Mouse (Mus musculus): ENCODE measurements around the gene Olfr606. TPM values are rescaled to one million over a fixed set of nuclear protein-coding genes. Genes with fewer than 3 reads are reported as not detected.

Olfr606 gene
- not detected in 2 replicates for polyA plus RNA-seq (2015; fragmentation: Nextera tagmentation; extraction: Ambion mirVana)

DNA sequence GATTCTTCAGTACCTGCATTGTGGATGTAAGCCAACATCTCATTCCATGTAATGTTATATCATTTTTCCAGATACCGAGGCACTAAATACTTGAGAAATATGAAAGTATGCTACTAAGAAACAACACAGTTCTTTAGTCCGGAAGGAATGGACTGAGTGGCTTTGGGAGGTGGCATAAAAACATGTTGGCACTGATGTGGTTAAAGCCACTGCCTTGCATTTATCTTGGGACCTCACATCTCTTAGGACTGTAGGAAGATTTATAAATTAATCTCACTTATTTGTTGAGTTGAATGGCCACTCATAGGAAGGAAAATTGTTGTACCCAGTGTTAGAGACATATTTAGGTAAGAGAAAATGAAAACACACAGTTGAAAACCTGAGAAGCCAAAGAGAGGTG lies at the start of gene Olfr606:
Gene Olfr606, plus strand, starts transcription at position 301 of the 400 bp plus-strand sequence.

DNA sequence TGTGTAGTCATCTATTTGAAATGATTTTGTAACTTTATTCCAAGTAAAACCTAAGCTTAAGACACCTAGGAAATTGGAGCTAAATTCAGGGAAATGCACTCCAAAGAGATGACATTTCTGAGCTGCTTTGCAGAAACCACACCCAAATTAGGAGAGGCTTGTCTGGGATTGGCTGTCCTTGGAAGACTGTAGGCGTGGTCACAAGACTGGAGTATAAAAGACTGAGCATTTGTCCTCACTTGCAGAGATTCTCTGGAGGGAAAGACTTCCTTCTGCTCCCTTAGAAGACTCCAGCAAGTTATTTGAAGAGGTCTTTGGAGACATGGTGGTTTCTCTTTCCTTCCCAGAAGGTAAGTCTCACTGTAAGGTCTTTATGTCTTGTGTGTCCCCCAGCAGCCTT lies 34.1 kb upstream of the Olfr606 start, which contains the start of gene Usp17lc:
Gene Usp17lc, plus strand, starts transcription at position 301 of the 400 bp plus-strand sequence.

DNA sequence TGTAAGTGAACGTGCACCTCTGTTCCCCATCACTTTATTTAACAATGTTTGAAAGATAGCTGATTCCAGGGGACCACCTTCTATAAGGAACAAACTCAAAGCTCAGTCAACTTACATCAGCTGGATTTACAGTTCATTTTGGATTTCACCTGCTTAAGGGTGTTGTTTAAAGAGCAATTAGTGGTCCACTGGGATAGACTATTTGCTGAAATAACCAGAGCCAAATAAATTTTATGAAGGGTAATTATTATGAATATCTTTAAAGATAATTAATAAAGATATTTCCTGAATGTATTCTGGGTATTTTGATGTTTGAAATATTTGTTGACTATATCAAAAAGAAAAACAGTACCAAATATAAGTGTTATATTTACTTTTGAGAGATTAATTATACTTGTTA lies 3.5 kb upstream of the Olfr606 start, which contains the start of gene Olfr605:
Gene Olfr605, minus strand, starts transcription at position 101 of the 400 bp plus-strand sequence.

DNA sequence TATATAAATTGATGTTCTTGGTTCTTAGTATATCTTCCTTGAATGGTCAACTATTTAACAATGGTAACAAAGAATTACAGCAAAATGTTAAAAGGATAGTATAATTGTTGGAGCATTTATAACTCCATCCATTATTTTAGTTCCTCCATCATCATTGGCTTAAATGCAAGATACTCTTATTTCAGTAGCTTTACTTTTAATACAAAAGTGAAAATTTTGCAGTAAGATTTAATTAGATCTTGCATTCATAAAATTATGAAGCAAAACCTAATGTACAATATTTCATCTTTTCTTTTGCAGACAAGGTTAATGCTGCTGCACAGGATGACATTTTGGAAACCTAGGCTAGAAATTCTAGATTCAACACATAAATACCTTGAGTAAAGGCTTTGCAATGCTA lies 20.7 kb downstream of the Olfr606 start, which contains the start of gene Olfr608:
Gene Olfr608, plus strand, starts transcription at position 301 of the 400 bp plus-strand sequence.

DNA sequence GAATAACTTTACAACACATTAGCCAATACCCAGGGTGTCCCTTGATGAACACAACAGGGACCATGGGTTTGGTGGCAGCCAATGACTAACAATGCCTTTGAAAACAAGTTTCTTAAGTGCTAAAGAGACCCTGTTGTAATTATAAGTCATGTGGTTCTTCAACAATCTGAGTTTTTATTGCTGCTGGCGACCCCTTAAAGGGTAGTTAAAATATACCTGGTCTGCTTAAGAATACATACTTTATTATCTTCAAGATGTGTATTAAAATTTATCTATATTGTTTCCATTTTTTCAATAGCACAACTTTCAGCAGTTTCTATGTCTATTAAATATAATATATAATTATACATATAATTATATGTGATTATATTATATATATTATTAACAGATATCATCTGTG lies 49.1 kb downstream of the Olfr606 start, which contains the start of gene Olfr609:
Gene Olfr609, minus strand, starts transcription at position 101 of the 400 bp plus-strand sequence.

Small RNA genes within 50 kb of the gene (microRNA-seq; reads per million reads assigned to microRNA genes)
- not detected for gene Gm25774

Other genes starting within 250 kb of the Olfr606 start
- not detected in 2 replicates for gene Olfr593, start 237.2 kb upstream of the Olfr606 start, polyA plus RNA-seq (2015; fragmentation: Nextera tagmentation; extraction: Ambion mirVana)
- not detected in 2 replicates for gene Olfr594, start 232.1 kb upstream of the Olfr606 start, polyA plus RNA-seq (2015; fragmentation: Nextera tagmentation; extraction: Ambion mirVana)
- not detected in 2 replicates for gene Usp17ld, start 196.5 kb upstream of the Olfr606 start, polyA plus RNA-seq (2015; fragmentation: Nextera tagmentation; extraction: Ambion mirVana)
- gene Olfr596, start 143.4 kb upstream of the Olfr606 start, polyA plus RNA-seq (2015; fragmentation: Nextera tagmentation; extraction: Ambion mirVana): not detected in 2 replicates
- not detected in 2 replicates for gene Olfr597, start 132.7 kb upstream of the Olfr606 start, polyA plus RNA-seq (2015; fragmentation: Nextera tagmentation; extraction: Ambion mirVana)
- gene Olfr598, start 125.5 kb upstream of the Olfr606 start, polyA plus RNA-seq (2015; fragmentation: Nextera tagmentation; extraction: Ambion mirVana): not detected in 2 replicates
- not detected in 2 replicates for gene Olfr599, start 113.1 kb upstream of the Olfr606 start, polyA plus RNA-seq (2015; fragmentation: Nextera tagmentation; extraction: Ambion mirVana)
- gene Olfr600, start 99.4 kb upstream of the Olfr606 start, polyA plus RNA-seq (2015; fragmentation: Nextera tagmentation; extraction: Ambion mirVana): not detected in 2 replicates
- gene Olfr601, start 86.4 kb upstream of the Olfr606 start, polyA plus RNA-seq (2015; fragmentation: Nextera tagmentation; extraction: Ambion mirVana): not detected in 2 replicates
- not detected in 2 replicates for gene Olfr603, start 62.9 kb upstream of the Olfr606 start, polyA plus RNA-seq (2015; fragmentation: Nextera tagmentation; extraction: Ambion mirVana)
- gene Usp17lc, start 34.0 kb upstream of the Olfr606 start, polyA plus RNA-seq (2015; fragmentation: Nextera tagmentation; extraction: Ambion mirVana): not detected in 2 replicates
- gene Olfr605, start 3.6 kb upstream of the Olfr606 start, polyA plus RNA-seq (2015; fragmentation: Nextera tagmentation; extraction: Ambion mirVana): not detected in 2 replicates
- gene Olfr607, start 15.1 kb downstream of the Olfr606 start, polyA plus RNA-seq (2015; fragmentation: Nextera tagmentation; extraction: Ambion mirVana): not detected in 2 replicates
- gene Olfr608, start 20.8 kb downstream of the Olfr606 start, polyA plus RNA-seq (2015; fragmentation: Nextera tagmentation; extraction: Ambion mirVana): not detected in 2 replicates
- not detected in 2 replicates for gene Olfr609, start 49.0 kb downstream of the Olfr606 start, polyA plus RNA-seq (2015; fragmentation: Nextera tagmentation; extraction: Ambion mirVana)
- not detected in 2 replicates for gene Olfr610, start 63.1 kb downstream of the Olfr606 start, polyA plus RNA-seq (2015; fragmentation: Nextera tagmentation; extraction: Ambion mirVana)
- not detected in 2 replicates for gene Olfr611, start 71.8 kb downstream of the Olfr606 start, polyA plus RNA-seq (2015; fragmentation: Nextera tagmentation; extraction: Ambion mirVana)
- gene Olfr612, start 93.7 kb downstream of the Olfr606 start, polyA plus RNA-seq (2015; fragmentation: Nextera tagmentation; extraction: Ambion mirVana): not detected in 2 replicates
- gene Olfr613, start 99.0 kb downstream of the Olfr606 start, polyA plus RNA-seq (2015; fragmentation: Nextera tagmentation; extraction: Ambion mirVana): not detected in 2 replicates
- not detected in 2 replicates for gene Olfr615, start 107.0 kb downstream of the Olfr606 start, polyA plus RNA-seq (2015; fragmentation: Nextera tagmentation; extraction: Ambion mirVana)
- not detected in 2 replicates for gene Olfr616, start 120.1 kb downstream of the Olfr606 start, polyA plus RNA-seq (2015; fragmentation: Nextera tagmentation; extraction: Ambion mirVana)
- gene Olfr617, start 124.0 kb downstream of the Olfr606 start, polyA plus RNA-seq (2015; fragmentation: Nextera tagmentation; extraction: Ambion mirVana): not detected in 2 replicates
- gene Olfr618, start 141.1 kb downstream of the Olfr606 start, polyA plus RNA-seq (2015; fragmentation: Nextera tagmentation; extraction: Ambion mirVana): not detected in 2 replicates
- not detected in 2 replicates for gene Olfr619, start 151.5 kb downstream of the Olfr606 start, polyA plus RNA-seq (2015; fragmentation: Nextera tagmentation; extraction: Ambion mirVana)
- not detected in 2 replicates for gene Olfr620, start 163.5 kb downstream of the Olfr606 start, polyA plus RNA-seq (2015; fragmentation: Nextera tagmentation; extraction: Ambion mirVana)
- not detected in 2 replicates for gene Olfr622, start 193.7 kb downstream of the Olfr606 start, polyA plus RNA-seq (2015; fragmentation: Nextera tagmentation; extraction: Ambion mirVana)
- gene Olfr623, start 214.7 kb downstream of the Olfr606 start, polyA plus RNA-seq (2015; fragmentation: Nextera tagmentation; extraction: Ambion mirVana): not detected in 2 replicates
- 0.05 TPM in 1 of 2 replicates, not detected in the other for gene Olfr624, start 222.1 kb downstream of the Olfr606 start, polyA plus RNA-seq (2015; fragmentation: Nextera tagmentation; extraction: Ambion mirVana)
- not detected in 2 replicates for gene Olfr625-ps1, start 233.7 kb downstream of the Olfr606 start, polyA plus RNA-seq (2015; fragmentation: Nextera tagmentation; extraction: Ambion mirVana)